Mouse (Mus musculus) urinary bladder, postnatal 10 days (tissue): Measurements from ENCODE around the gene Zfp14.

Experiments used
- DNase-seq: peaks from one replicate; pipeline ENCODE4 v3.0.0; 2022; ENCODE audit warnings: low spot score

Zfp14 gene

DNA sequence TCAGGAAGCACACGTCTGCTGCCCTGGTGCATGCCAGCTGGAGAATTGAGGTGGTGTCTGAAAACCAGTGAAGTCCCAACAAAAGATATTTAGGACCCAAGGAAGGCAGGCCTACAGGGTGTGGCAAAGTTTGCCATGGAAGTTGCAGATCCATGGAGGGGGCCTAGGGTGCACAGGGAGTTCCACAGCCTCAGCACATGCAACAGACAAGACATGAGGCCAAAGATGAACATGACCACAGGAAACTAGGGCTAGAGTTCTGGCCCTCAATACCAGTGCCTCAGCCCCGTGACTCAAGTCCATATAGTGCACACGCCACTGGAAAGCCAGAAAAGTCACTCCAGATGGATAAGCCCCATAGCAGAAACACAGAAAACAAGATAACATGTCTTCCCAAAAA, 22.6 kb downstream of the Zfp14 start:
- no peak for DNase-seq

GRCm38 (mm10) chr7:30027331-30027730, 23.8 kb downstream of the Zfp14 start:
- no peak for DNase-seq

DNA sequence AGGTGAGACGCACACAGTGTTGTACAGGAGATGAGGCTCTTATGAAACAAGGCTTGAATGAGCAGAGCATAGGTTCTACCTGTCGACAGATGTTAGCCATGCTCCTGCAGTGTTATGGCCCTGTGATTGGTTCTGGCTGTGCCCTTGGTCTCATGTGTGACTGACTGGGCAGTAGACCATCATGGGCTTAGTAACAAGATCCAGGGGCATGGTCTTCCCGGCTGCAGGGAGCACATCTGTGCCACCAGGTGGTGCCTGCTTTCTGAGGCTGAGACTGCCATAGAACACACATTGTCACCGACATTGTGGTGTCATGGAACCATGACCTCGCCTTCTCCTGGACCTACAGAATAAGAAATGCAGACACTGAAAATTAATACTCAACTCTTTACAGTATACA, 25.8 kb downstream of the Zfp14 start:
- DNase-seq = no peak

GRCm38 (mm10) chr7:30023800-30024199, 27.4 kb downstream of the Zfp14 start:
- DNase-seq = no peak

GRCm38 (mm10) chr7:30023324-30023723, 27.9 kb downstream of the Zfp14 start:
- DNase-seq = no peak

DNA sequence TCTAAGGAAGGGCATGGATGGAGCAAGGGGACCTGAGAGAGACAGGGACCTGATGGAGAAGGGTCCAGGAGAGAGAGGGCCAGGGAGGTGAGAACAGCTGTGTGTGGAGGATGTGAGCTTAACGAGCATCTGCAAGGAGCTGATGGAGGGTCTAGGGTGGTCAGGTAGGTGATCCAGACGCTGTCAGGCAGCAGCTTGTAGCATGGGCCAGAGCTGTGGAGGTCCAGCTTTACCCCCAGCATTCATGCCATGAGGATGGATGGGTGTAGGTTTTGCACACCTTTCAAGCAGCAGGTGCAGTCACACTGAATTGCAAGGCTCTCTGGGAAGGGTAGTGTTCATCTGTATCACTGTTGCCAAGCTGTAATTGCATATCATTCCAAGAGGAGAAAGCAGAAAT, 31.6 kb downstream of the Zfp14 start:
- no peak for DNase-seq

GRCm38 (mm10) chr7:30017226-30017625, 34.0 kb downstream of the Zfp14 start:
- DNase-seq = no peak

- no peak for DNase-seq
Measured at GRCm38 (mm10) chr7:30012956-30013363, 38.2 kb downstream of the Zfp14 start.

DNA sequence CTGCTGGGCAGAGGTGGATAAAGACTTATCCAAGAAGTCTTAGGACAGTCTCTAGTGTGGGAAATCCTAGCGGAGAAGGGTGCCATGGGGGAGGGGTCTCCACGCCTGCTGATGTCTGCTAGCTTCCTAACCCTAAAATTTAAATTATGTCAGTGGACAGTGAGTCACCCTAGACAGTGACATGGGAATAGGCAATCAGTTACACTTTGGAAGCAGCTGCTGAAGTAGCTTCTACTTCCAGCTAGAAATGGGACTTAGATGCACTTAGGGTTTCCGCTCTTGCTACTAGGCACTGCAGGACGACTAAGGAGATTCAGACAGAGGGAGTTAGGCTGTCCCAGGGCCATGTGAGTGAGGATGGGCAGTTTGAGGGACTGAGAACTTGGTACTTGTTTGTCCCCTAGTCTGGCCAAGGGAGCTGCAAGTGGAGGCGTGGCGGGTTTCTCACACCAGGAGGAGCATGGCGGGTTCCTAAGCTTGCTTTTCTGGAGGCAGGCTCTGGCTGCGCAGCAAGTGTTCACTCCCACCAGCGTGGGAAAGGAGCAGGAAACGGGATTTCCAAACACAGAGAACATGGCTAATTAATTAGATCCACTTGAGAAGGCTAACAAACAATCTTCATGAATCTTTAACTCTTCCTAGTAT, 40.5 kb downstream of the Zfp14 start:
- DNase-seq = no peak

- DNase-seq = no peak
Measured at GRCm38 (mm10) chr7:30009321-30010085, 41.7 kb downstream of the Zfp14 start.

- DNase-seq = no peak
Measured at GRCm38 (mm10) chr7:30008020-30008690, 43.0 kb downstream of the Zfp14 start.

- DNase-seq = no peak
Measured at GRCm38 (mm10) chr7:30007601-30008000, 43.6 kb downstream of the Zfp14 start.

DNA sequence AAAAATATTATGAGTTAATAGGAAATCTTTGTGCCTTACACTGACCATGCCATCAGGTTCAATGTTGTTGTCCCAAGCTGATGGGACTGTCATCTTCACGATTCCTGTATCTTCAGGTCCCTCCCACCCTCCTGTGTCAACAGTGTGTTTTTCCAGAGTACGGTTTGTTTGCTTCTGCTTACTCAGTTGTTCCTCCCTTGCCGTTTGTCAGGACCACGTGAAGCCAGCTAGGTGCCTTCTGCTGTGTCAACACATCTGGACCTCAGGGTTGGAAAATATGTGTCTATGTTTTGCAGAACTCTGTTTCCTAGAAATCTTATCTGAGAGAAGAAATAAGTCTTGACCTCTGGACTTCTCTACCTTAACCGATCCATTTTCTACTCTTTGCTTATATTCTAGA, 50.6 kb downstream of the Zfp14 start:
- no peak for DNase-seq

- DNase-seq = no peak
Measured at GRCm38 (mm10) chr7:29995134-29995533, 56.0 kb downstream of the Zfp14 start.

DNA sequence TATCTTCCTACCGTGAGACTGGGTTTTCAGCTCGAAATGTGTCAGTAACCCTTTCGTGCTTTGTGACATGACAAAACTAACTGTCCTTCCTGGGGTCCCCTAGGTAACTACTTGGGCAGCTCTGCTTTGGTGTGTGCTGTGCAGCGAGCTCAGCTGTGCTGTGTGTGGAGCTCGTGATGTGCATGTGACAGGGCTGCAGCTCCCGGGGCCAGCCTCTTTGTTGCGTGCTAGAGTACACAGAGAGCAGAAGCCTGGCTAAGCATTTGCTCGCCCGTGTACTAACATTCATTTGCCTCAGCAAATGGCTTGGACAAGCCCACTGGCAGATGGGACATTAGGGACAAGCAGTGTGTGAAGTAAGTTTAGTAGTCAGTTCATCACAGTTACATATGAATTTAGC, 57.8 kb downstream of the Zfp14 start:
- DNase-seq = no peak

- DNase-seq = no peak
Measured at GRCm38 (mm10) chr7:29992698-29993097, 58.5 kb downstream of the Zfp14 start.

DNA sequence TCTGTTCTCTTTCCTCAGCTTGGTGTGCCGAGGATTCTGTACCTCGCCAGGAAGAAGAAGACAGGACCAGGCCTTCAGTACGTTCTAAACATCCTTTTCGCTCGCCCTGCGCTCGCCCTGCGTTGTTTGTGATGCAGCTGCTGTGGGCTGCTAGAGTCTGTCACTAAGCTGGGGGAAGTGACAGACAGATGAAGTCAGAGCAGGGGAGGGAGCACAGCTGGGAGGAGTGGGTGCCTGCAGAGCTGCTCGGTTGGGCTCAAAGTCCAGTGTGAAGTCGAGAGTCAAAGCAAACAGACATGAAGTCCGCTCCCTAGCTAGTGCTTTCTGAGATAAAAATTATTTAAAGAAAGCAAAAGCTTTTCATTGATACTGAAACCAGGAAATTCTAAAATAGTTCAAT, 62.1 kb downstream of the Zfp14 start:
- DNase-seq = no peak

DNA sequence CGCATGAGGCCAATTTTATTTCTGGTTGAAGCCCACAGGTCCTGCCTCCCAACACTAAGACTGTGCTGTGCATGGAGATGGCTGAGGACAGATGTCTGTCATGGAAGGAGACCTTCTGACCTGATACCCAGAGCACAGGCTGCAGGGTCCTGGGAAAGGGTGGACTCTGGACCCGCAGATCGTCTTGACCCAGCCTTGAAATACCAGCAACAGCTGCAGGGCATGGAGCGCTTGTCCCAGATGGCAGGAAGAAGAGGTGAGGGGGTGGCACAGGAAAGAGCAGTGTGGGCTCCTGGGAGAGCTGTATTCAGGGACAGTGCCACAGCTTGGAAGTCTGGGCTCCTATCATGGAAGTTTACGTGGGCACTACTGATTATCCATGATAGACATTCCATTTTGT, 63.6 kb downstream of the Zfp14 start:
- DNase-seq = no peak
